Mouse (Mus musculus) bone marrow, adult 2 months (tissue): ENCODE results near the gene Tcf12. TPM values are rescaled to one million over a fixed set of nuclear protein-coding genes. Genes with fewer than 3 reads are reported as not detected.

Experiments
- H3K27ac ChIP-seq: fragments of 200-500 bp; 2 replicates; pipeline ENCODE4 v1.5.1; 2012; ENCODE audit warnings: low read depth, mild to moderate bottlenecking, control low read depth, inconsistent platforms, low read length; ENCODE audit not compliant: control insufficient read depth, poor library complexity, insufficient read depth
- H3K4me1 ChIP-seq: fragments of 200-500 bp; 2 replicates; pipeline ENCODE4 v1.6.1; 2011; ENCODE audit warnings: low read length; ENCODE audit not compliant: control insufficient read depth, insufficient read depth
- H3K4me3 ChIP-seq: fragments of 200-500 bp; replicated peaks from 2 replicates; pipeline ENCODE3; 2011; ENCODE audit warnings: mild to moderate bottlenecking, low read depth, low read length, control low read depth; ENCODE audit not compliant: control insufficient read depth
- CTCF ChIP-seq: fragments of 200-500 bp; IDR thresholded peaks from 2 replicates; pipeline ENCODE4 v1.5.1; 2011; ENCODE audit warnings: low read length, control low read depth; ENCODE audit not compliant: control insufficient read depth, insufficient read depth
- POLR2A ChIP-seq: fragments of 200-500 bp; IDR thresholded peaks from 2 replicates; pipeline ENCODE4 v1.6.1; 2011; ENCODE audit warnings: low read depth, mild to moderate bottlenecking, control low read depth, low read length, borderline replicate concordance; ENCODE audit not compliant: control insufficient read depth
- WGBS: fragments of 180-500 bp; shearing (Covaris S2); methylation state at CpG from one replicate; pipeline ENCODE4 v1.1.7; 2018; 5-methylcytosine and 5-hydroxymethylcytosine counted together
- polyA plus RNA-seq: library from polyadenylated mRNA; stranded (reverse); fragments of >200 nt; gene quantifications from 2 replicates; pipeline ENCODE4 v1.2.4, GENCODE M21; 2011; ENCODE audit warnings: low replicate concordance; ENCODE audit not compliant: missing spikeins, insufficient read depth, insufficient read length

Tcf12 gene
- polyA plus RNA-seq, 1 experiment: 11.7 TPM

- WGBS: 78% methylated on average over 4 of the region's 4 CpGs
- Histone ChIP-seq H3K4me3 (no peak overlapping the region), H3K4me1 (no peaks in the 10 kb centered on the region)
Measured at GRCm38 (mm10) chr9:71830994-71831393, 280.7 kb downstream of the Tcf12 start.

GRCm38 (mm10) chr9:71830365-71830764 is 281.3 kb downstream of the Tcf12 start:
- H3K4me1 ChIP-seq: no peaks in the 10 kb centered on the region
- TF ChIP-seq CTCF (no peak), POLR2A (no peak)
- WGBS: 74% methylated on average over 5 of the region's 5 CpGs
- no peak overlapping the region for H3K27ac ChIP-seq
- no peak overlapping the region for H3K4me3 ChIP-seq

More at GRCm38 (mm10) chr9:71830994-71831393, 280.7 kb downstream of the Tcf12 start:
- TF ChIP-seq CTCF (no peak), POLR2A (no peak)
- no peak overlapping the region for H3K27ac ChIP-seq

GRCm38 (mm10) chr9:71829753-71830152 is 281.9 kb downstream of the Tcf12 start:
- no peak overlapping the region for H3K27ac ChIP-seq
- no peak overlapping the region for H3K4me3 ChIP-seq
- WGBS: 77% methylated on average over 3 of the region's 3 CpGs
- no peaks in the 10 kb centered on the region for H3K4me1 ChIP-seq
- TF ChIP-seq CTCF (no peak), POLR2A (no peak)

GRCm38 (mm10) chr9:71829137-71829536 is 282.5 kb downstream of the Tcf12 start:
- H3K27ac ChIP-seq: no peak overlapping the region
- TF ChIP-seq CTCF (no peak), POLR2A (no peak)
- H3K4me3 ChIP-seq: no peak overlapping the region
- no peaks in the 10 kb centered on the region for H3K4me1 ChIP-seq
- WGBS: 51% methylated on average over 6 of the region's 6 CpGs

GRCm38 (mm10) chr9:71827371-71827770 is 284.3 kb downstream of the Tcf12 start:
- no peaks in the 10 kb centered on the region for H3K4me1 ChIP-seq
- TF ChIP-seq CTCF (no peak), POLR2A (no peak)
- no peak overlapping the region for H3K27ac ChIP-seq
- no peak overlapping the region for H3K4me3 ChIP-seq
- WGBS: 93% methylated on average over 5 of the region's 5 CpGs

GRCm38 (mm10) chr9:71826040-71826525 is 285.6 kb downstream of the Tcf12 start:
- H3K27ac ChIP-seq: no peak overlapping the region
- no peaks in the 10 kb centered on the region for H3K4me1 ChIP-seq
- WGBS: 74% methylated on average over 12 of the region's 12 CpGs
- TF ChIP-seq POLR2A (no peak), CTCF (no peak)
- H3K4me3 ChIP-seq: no peak overlapping the region

GRCm38 (mm10) chr9:71822003-71822402 is 289.7 kb downstream of the Tcf12 start:
- Histone ChIP-seq H3K27ac (no peak overlapping the region), H3K4me3 (no peak overlapping the region), H3K4me1 (no peaks in the 10 kb centered on the region)
- TF ChIP-seq POLR2A: no peak
- 61% methylated on average over 3 of the region's 3 CpGs for WGBS

- Histone ChIP-seq H3K4me3 (no peak overlapping the region), H3K4me1 (no peaks in the 10 kb centered on the region), H3K27ac (no peak overlapping the region)
- TF ChIP-seq POLR2A (no peak), CTCF (no peak)
- 68% methylated on average over 7 of the region's 7 CpGs for WGBS
Measured at GRCm38 (mm10) chr9:71818453-71818852, 293.2 kb downstream of the Tcf12 start.

- H3K4me3 ChIP-seq: no peak overlapping the region
- WGBS: 51% methylated on average over 3 of the region's 3 CpGs
Measured at GRCm38 (mm10) chr9:71816121-71816520, 295.6 kb downstream of the Tcf12 start.

More at GRCm38 (mm10) chr9:71816121-71816520, 295.6 kb downstream of the Tcf12 start:
- no peaks in the 10 kb centered on the region for H3K4me1 ChIP-seq
- H3K27ac ChIP-seq: no peak overlapping the region
- TF ChIP-seq POLR2A: no peak
- no peak for TF ChIP-seq CTCF
